Mouse (Mus musculus): ENCODE results near the gene Slc20a1.

GRCm38 (mm10) chr2:129176676-129177420, 21.7 kb upstream of the Slc20a1 start:
- TF ChIP-seq POLR2A (IDR thresholded peaks at IDR 0.05; ENCODE audit: borderline replicate concordance, control insufficient read depth, low read depth, low read length), result no peak
- TF ChIP-seq CTCF (IDR thresholded peaks at IDR 0.05; ENCODE audit: control insufficient read depth, insufficient read depth, low read length), result no peak
